Mouse (Mus musculus): ENCODE measurements around the gene Extl1. TPM values are rescaled to one million over a fixed set of nuclear protein-coding genes. Genes with fewer than 3 reads are reported as not detected.
"Not testable (repeated sequence)": the region's sequence is repeated elsewhere in the genome, so short reads cannot be mapped to it uniquely, and the experiment has no call there.

The Extl1 gene
- polyA plus RNA-seq, 1 experiment from 2014 or later: 0.36 TPM

- H3K4me3 ChIP-seq: no peak overlapping the region
- H3K36me3 ChIP-seq: no peaks in the 10 kb centered on the region
- H3K9me3 ChIP-seq (replicated peaks): no peaks in the 10 kb centered on the region
- H3K4me2 ChIP-seq: no peak overlapping the region
- 78% methylated on average over 15 of the region's 15 CpGs for WGBS (ENCODE audit: insufficient replicate concordance)
- no peak overlapping the region for H3K9ac ChIP-seq
- peaks cover 11% of the 10 kb centered on the region for H3K4me1 ChIP-seq
- ATAC-seq: no peak
- H3K27ac ChIP-seq: no peak overlapping the region
- peaks cover 79% of the 10 kb centered on the region for H3K27me3 ChIP-seq (replicated peaks)
Observed at GRCm38 (mm10) chr4:134345802-134346201, 37.8 kb downstream of the Extl1 start.

- Histone ChIP-seq H3K4me3 (no peak overlapping the region), H3K27me3 (replicated peaks) (peaks cover 86% of the 10 kb centered on the region), H3K9me3 (replicated peaks) (no peaks in the 10 kb centered on the region), H3K9ac (no peak overlapping the region), H3K4me2 (no peak overlapping the region), H3K27ac (no peak overlapping the region), H3K4me1 (peaks cover 11% of the 10 kb centered on the region), H3K36me3 (no peaks in the 10 kb centered on the region)
- WGBS (ENCODE audit: insufficient replicate concordance): 29% methylated on average over 3 of the region's 3 CpGs
- no peak for ATAC-seq
Observed at GRCm38 (mm10) chr4:134344620-134345019, 39.0 kb downstream of the Extl1 start.

GRCm38 (mm10) chr4:134343071-134344031 lies 40.3 kb downstream of the Extl1 start, which contains the start of gene Slc30a2:
Gene Slc30a2, plus strand, starts transcription at chr4:134343181.
- peaks cover 81% of the 10 kb centered on the region for H3K27me3 ChIP-seq (replicated peaks)
- WGBS (ENCODE audit: insufficient replicate concordance): 3% methylated on average over 61 of the region's 61 CpGs
- H3K4me3 ChIP-seq: peak within 1 kb of the TSS; percentile 28

GRCm38 (mm10) chr4:134342213-134342779 lies 41.4 kb downstream of the Extl1 start:
- peaks cover 11% of the 10 kb centered on the region for H3K4me1 ChIP-seq
- no peak for ATAC-seq
- no peak overlapping the region for H3K4me3 ChIP-seq
- 6% methylated on average over 11 of the region's 11 CpGs for WGBS (ENCODE audit: insufficient replicate concordance)
- no peak overlapping the region for H3K4me2 ChIP-seq
- peaks cover 72% of the 10 kb centered on the region for H3K27me3 ChIP-seq (replicated peaks)
- peaks cover 8% of the 10 kb centered on the region; the same call in 1 of the 2 replicates for H3K9me3 ChIP-seq (replicated peaks)
- H3K9ac ChIP-seq: no peak overlapping the region
- no peak overlapping the region for H3K27ac ChIP-seq
- no peaks in the 10 kb centered on the region for H3K36me3 ChIP-seq

More at GRCm38 (mm10) chr4:134343071-134344031, 40.3 kb downstream of the Extl1 start, which contains the start of gene Slc30a2:
- H3K27ac ChIP-seq: no peak within 1 kb of the TSS
- no peak for ATAC-seq
- peaks cover 11% of the 10 kb centered on the region for H3K4me1 ChIP-seq
- H3K9me3 ChIP-seq (replicated peaks): peaks cover 3% of the 10 kb centered on the region; the same call in 1 of the 2 replicates
- H3K36me3 ChIP-seq: no peaks in the 10 kb centered on the region
- H3K9ac ChIP-seq: no peak within 1 kb of the TSS
- peak within 1 kb of the TSS; percentile 50 for H3K4me2 ChIP-seq

GRCm38 (mm10) chr4:134341231-134341630 lies 42.4 kb downstream of the Extl1 start:
- ATAC-seq; H3K27ac ChIP-seq; H3K9me3 ChIP-seq (replicated peaks); H3K4me3 ChIP-seq; H3K36me3 ChIP-seq; H3K9ac ChIP-seq; H3K4me2 ChIP-seq: not testable (repeated sequence)
- peaks cover 11% of the 10 kb centered on the region for H3K4me1 ChIP-seq
- 65% methylated on average over 6 of the region's 6 CpGs for WGBS (ENCODE audit: insufficient replicate concordance)
- H3K27me3 ChIP-seq (replicated peaks): peaks cover 61% of the 10 kb centered on the region

- ATAC-seq: no peak
- no peak overlapping the region for H3K4me2 ChIP-seq
- no peak overlapping the region for H3K9ac ChIP-seq
- H3K27me3 ChIP-seq (replicated peaks): peaks cover 5% of the 10 kb centered on the region; the same call in 1 of the 2 replicates
- H3K4me1 ChIP-seq: no peaks in the 10 kb centered on the region
- WGBS (ENCODE audit: insufficient replicate concordance): 57% methylated on average over 5 of the region's 5 CpGs
- no peak overlapping the region for H3K27ac ChIP-seq
- no peak overlapping the region for H3K4me3 ChIP-seq
- H3K9me3 ChIP-seq (replicated peaks): no peaks in the 10 kb centered on the region
- no peaks in the 10 kb centered on the region for H3K36me3 ChIP-seq
Observed at GRCm38 (mm10) chr4:134330281-134330680, 53.4 kb downstream of the Extl1 start.

GRCm38 (mm10) chr4:134328832-134329231 lies 54.8 kb downstream of the Extl1 start:
- H3K27me3 ChIP-seq (replicated peaks): peaks cover 5% of the 10 kb centered on the region; the same call in 1 of the 2 replicates
- no peak for ATAC-seq
- no peaks in the 10 kb centered on the region for H3K9me3 ChIP-seq (replicated peaks)
- no peaks in the 10 kb centered on the region for H3K4me1 ChIP-seq
- H3K27ac ChIP-seq: no peak overlapping the region
- no peak overlapping the region for H3K9ac ChIP-seq
- no peaks in the 10 kb centered on the region for H3K36me3 ChIP-seq
- no peak overlapping the region for H3K4me3 ChIP-seq
- 66% methylated on average over 8 of the region's 8 CpGs for WGBS (ENCODE audit: insufficient replicate concordance)
- no peak overlapping the region for H3K4me2 ChIP-seq

- H3K9me3 ChIP-seq (replicated peaks): no peaks in the 10 kb centered on the region
- WGBS (ENCODE audit: insufficient replicate concordance): 44% methylated on average over 8 of the region's 8 CpGs
- no peaks in the 10 kb centered on the region for H3K36me3 ChIP-seq
- H3K27ac ChIP-seq: no peak overlapping the region
- H3K4me2 ChIP-seq: no peak overlapping the region
- no peak overlapping the region for H3K9ac ChIP-seq
- ATAC-seq: no peak
- H3K27me3 ChIP-seq (replicated peaks): peaks cover 5% of the 10 kb centered on the region; the same call in 1 of the 2 replicates
- H3K4me3 ChIP-seq: no peak overlapping the region
- H3K4me1 ChIP-seq: no peaks in the 10 kb centered on the region
Observed at GRCm38 (mm10) chr4:134328151-134328550, 55.5 kb downstream of the Extl1 start.

- no peak overlapping the region for H3K9ac ChIP-seq
- no peak overlapping the region for H3K4me3 ChIP-seq
- H3K4me1 ChIP-seq: no peaks in the 10 kb centered on the region
- H3K27me3 ChIP-seq (replicated peaks): peaks cover 12% of the 10 kb centered on the region
- WGBS (ENCODE audit: insufficient replicate concordance): 52% methylated on average over 5 of the region's 5 CpGs
- H3K9me3 ChIP-seq (replicated peaks): no peaks in the 10 kb centered on the region
- H3K27ac ChIP-seq: no peak overlapping the region
- no peak overlapping the region for H3K4me2 ChIP-seq
- ATAC-seq: no peak
- H3K36me3 ChIP-seq: no peaks in the 10 kb centered on the region
Observed at GRCm38 (mm10) chr4:134326859-134327530, 56.7 kb downstream of the Extl1 start.

GRCm38 (mm10) chr4:134324655-134325054 lies 59.0 kb downstream of the Extl1 start:
- 41% methylated on average over 5 of the region's 5 CpGs for WGBS (ENCODE audit: insufficient replicate concordance)
- no peak overlapping the region for H3K4me2 ChIP-seq
- no peaks in the 10 kb centered on the region for H3K4me1 ChIP-seq
- H3K36me3 ChIP-seq: no peaks in the 10 kb centered on the region
- no peak overlapping the region for H3K27ac ChIP-seq
- H3K4me3 ChIP-seq: no peak overlapping the region
- ATAC-seq: no peak
- H3K9ac ChIP-seq: no peak overlapping the region
- H3K27me3 ChIP-seq (replicated peaks): peaks cover 15% of the 10 kb centered on the region
- H3K9me3 ChIP-seq (replicated peaks): no peaks in the 10 kb centered on the region

GRCm38 (mm10) chr4:134321524-134321923 lies 62.1 kb downstream of the Extl1 start:
- Histone ChIP-seq H3K36me3 (no peaks in the 10 kb centered on the region), H3K27ac (no peak overlapping the region), H3K4me3 (no peak overlapping the region), H3K4me1 (no peaks in the 10 kb centered on the region), H3K9ac (no peak overlapping the region), H3K9me3 (replicated peaks) (no peaks in the 10 kb centered on the region), H3K4me2 (no peak overlapping the region), H3K27me3 (replicated peaks) (peaks cover 20% of the 10 kb centered on the region; the same call in 1 of the 2 replicates)
- 39% methylated on average over 3 of the region's 3 CpGs for WGBS (ENCODE audit: insufficient replicate concordance)
- ATAC-seq: no peak

Measured in liver, embryonic 12.5 days (tissue).